Mouse (Mus musculus): Measurements from ENCODE around the gene Atp2b2. TPM values are rescaled to one million over a fixed set of nuclear protein-coding genes. Genes with fewer than 3 reads are reported as not detected.

Atp2b2 gene
- total and polyA plus RNA-seq, 3 experiments, result 0.04 TPM; not detected in 2

DNA sequence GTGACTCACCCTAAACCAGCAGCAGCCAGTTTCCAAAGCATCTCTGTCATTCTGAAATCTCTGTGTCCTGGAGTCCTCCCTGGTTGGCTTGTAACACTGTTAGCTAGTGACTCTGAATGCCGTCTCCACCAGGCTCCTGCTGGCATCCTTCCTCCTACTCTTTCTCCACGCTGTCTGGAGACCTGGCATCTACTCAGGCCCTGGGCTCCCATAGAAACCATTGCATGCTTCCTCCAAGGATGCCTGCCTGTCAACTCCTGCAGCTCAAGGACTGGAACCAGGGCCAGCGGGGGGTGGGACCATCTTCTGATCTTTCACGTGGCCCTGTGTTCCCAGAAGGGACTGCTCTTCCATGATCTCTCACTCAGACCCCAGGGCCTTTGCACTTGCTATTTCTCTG, 231.7 kb downstream of the Atp2b2 start:
- no peaks in the 10 kb centered on the region for H3K4me1 ChIP-seq (ENCODE audit: control insufficient read depth in 1 of 2, insufficient read depth in 2 of 2, low read length in 2 of 2)
- H3K9ac ChIP-seq (ENCODE audit: control insufficient read depth, low read depth, low read length, poor library complexity, severe bottlenecking), result no peak overlapping the region
- H3K36me3 ChIP-seq (ENCODE audit: control insufficient read depth in 1 of 2, insufficient read depth in 2 of 2, low read length in 2 of 2), result no peaks in the 10 kb centered on the region
- H3K79me2 ChIP-seq (ENCODE audit: control insufficient read depth, insufficient read depth, low read length, poor library complexity), result no peaks in the 10 kb centered on the region
- no peaks in the 10 kb centered on the region for H3K27me3 ChIP-seq (ENCODE audit: control insufficient read depth in 1 of 2, insufficient read depth in 2 of 2, low read length in 2 of 2)
- no peak overlapping the region for H3K4me3 ChIP-seq (ENCODE audit: control insufficient read depth in 1 of 2, insufficient read depth in 1 of 2, low read depth in 2 of 2, low read length in 2 of 2)
- no peak overlapping the region for H3K27ac ChIP-seq (ENCODE audit: control insufficient read depth, low read depth, low read length)
- TF ChIP-seq SIN3A (IDR thresholded peaks at IDR 0.05; ENCODE audit: low read length) (no peak), CHD2 (IDR thresholded peaks at IDR 0.05; ENCODE audit: low read length) (no peak), ZMIZ1 (IDR thresholded peaks at IDR 0.05; ENCODE audit: low read depth, low read length) (no peak), RAD21 (IDR thresholded peaks at IDR 0.05; ENCODE audit: low read depth, low read length) (no peak), MXI1 (IDR thresholded peaks at IDR 0.05; ENCODE audit: low read depth, low read length) (no peak), UBTF (IDR thresholded peaks at IDR 0.05; ENCODE audit: borderline replicate concordance, insufficient read depth, low read depth, low read length) (no peak), MYC (IDR thresholded peaks at IDR 0.05; ENCODE audit: low read depth, low read length) (no peak), GABPA (IDR thresholded peaks at IDR 0.05; ENCODE audit: low read depth, low read length) (no peak), MAFK (IDR thresholded peaks at IDR 0.05; ENCODE audit: borderline replicate concordance, low read depth, low read length) (no peak), MAZ (IDR thresholded peaks at IDR 0.05; ENCODE audit: low read depth, low read length) (no peak), POLR2AphosphoS5 (IDR thresholded peaks at IDR 0.05; ENCODE audit: borderline replicate concordance, low read depth, low read length) (no peak), HCFC1 (IDR thresholded peaks at IDR 0.05; ENCODE audit: low read depth, low read length) (no peak), TBP (IDR thresholded peaks at IDR 0.05; ENCODE audit: low read depth, low read length) (no peak), POLR2AphosphoS2 (IDR thresholded peaks at IDR 0.05; ENCODE audit: low read length) (no peak), ZKSCAN1 (IDR thresholded peaks at IDR 0.05; ENCODE audit: low read depth, low read length) (no peak), CTCF (IDR thresholded peaks at IDR 0.05 in 2 of 3, conservative IDR thresholded peaks at IDR 0.05 in 1 of 3; ENCODE audit: control insufficient read depth in 1 of 3, insufficient read depth in 1 of 3, low read depth in 2 of 3, low read length in 3 of 3, poor library complexity in 1 of 3, severe bottlenecking in 1 of 3) (no peak), NRF1 (IDR thresholded peaks at IDR 0.05; ENCODE audit: insufficient read depth, low read depth, low read length, poor library complexity, severe bottlenecking) (no peak)
- no peak for DNase-seq (ENCODE audit: low read depth, low spot score)
- H3K9me3 ChIP-seq (replicated peaks; ENCODE audit: insufficient read depth, low read length), result no peaks in the 10 kb centered on the region

DNA sequence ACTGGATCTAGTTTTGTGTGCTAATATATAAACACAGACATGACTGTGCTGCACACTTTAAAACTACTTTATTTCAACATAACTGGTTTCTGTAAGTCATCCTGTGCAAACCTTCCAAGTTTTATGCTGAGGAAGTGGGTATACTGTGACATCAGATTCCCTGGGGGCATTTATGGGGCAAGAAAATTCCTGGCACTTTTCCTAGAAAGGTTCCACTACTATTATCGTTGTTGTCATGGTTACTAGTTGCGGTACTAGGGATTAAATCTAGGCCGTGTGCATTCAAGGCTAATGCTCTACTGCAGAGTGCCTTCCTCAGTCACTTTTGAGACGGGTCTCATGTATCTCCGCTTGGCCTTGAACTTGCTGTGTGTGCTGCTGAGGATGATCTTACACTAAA, 236.2 kb downstream of the Atp2b2 start:
- no peak overlapping the region for H3K27ac ChIP-seq (ENCODE audit: control insufficient read depth, low read depth, low read length)
- H3K79me2 ChIP-seq (ENCODE audit: control insufficient read depth, insufficient read depth, low read length, poor library complexity), result no peaks in the 10 kb centered on the region
- no peak for DNase-seq (ENCODE audit: low read depth, low spot score)
- TF ChIP-seq USF1 (IDR thresholded peaks at IDR 0.05; ENCODE audit: low read depth, low read length) (no peak), USF2 (IDR thresholded peaks at IDR 0.05; ENCODE audit: borderline replicate concordance in 1 of 2, insufficient read depth in 1 of 2, low read depth in 1 of 2, low read length in 2 of 2) (no peak), ZC3H11A (IDR thresholded peaks at IDR 0.05; ENCODE audit: low read depth, low read length) (no peak), BHLHE40 (IDR thresholded peaks at IDR 0.05; ENCODE audit: borderline replicate concordance, low read depth, low read length) (no peak), ETS1 (IDR thresholded peaks at IDR 0.05; ENCODE audit: low read depth, low read length) (no peak), JUND (IDR thresholded peaks at IDR 0.05; ENCODE audit: low read depth, low read length) (no peak), ZMIZ1 (IDR thresholded peaks at IDR 0.05; ENCODE audit: low read depth, low read length) (no peak), EP300 (IDR thresholded peaks at IDR 0.05; ENCODE audit: low read depth in 1 of 2, low read length in 2 of 2) (no peak), ZKSCAN1 (IDR thresholded peaks at IDR 0.05; ENCODE audit: low read depth, low read length) (no peak), CTCF (IDR thresholded peaks at IDR 0.05 in 2 of 3, conservative IDR thresholded peaks at IDR 0.05 in 1 of 3; ENCODE audit: control insufficient read depth in 1 of 3, insufficient read depth in 1 of 3, low read depth in 2 of 3, low read length in 3 of 3, poor library complexity in 1 of 3, severe bottlenecking in 1 of 3) (no peak), UBTF (IDR thresholded peaks at IDR 0.05; ENCODE audit: borderline replicate concordance, insufficient read depth, low read depth, low read length) (no peak), TBP (IDR thresholded peaks at IDR 0.05; ENCODE audit: low read depth, low read length) (no peak), CHD2 (IDR thresholded peaks at IDR 0.05; ENCODE audit: low read length) (no peak), KAT2A (conservative IDR thresholded peaks at IDR 0.05; ENCODE audit: low read depth, low read length) (no peak), RAD21 (IDR thresholded peaks at IDR 0.05; ENCODE audit: low read depth, low read length) (no peak), NELFE (IDR thresholded peaks at IDR 0.05; ENCODE audit: low read depth, low read length) (no peak), MAX (IDR thresholded peaks at IDR 0.05; ENCODE audit: low read length) (no peak), TCF12 (IDR thresholded peaks at IDR 0.05; ENCODE audit: low read depth, low read length) (no peak)
- no peaks in the 10 kb centered on the region for H3K36me3 ChIP-seq (ENCODE audit: control insufficient read depth in 1 of 2, insufficient read depth in 2 of 2, low read length in 2 of 2)
- no peaks in the 10 kb centered on the region for H3K4me1 ChIP-seq (ENCODE audit: control insufficient read depth in 1 of 2, insufficient read depth in 2 of 2, low read length in 2 of 2)
- no peaks in the 10 kb centered on the region for H3K9me3 ChIP-seq (replicated peaks; ENCODE audit: insufficient read depth, low read length)
- H3K4me3 ChIP-seq (ENCODE audit: control insufficient read depth in 1 of 2, insufficient read depth in 1 of 2, low read depth in 2 of 2, low read length in 2 of 2), result no peak overlapping the region
- H3K27me3 ChIP-seq (ENCODE audit: control insufficient read depth in 1 of 2, insufficient read depth in 2 of 2, low read length in 2 of 2), result no peaks in the 10 kb centered on the region
- H3K9ac ChIP-seq (ENCODE audit: control insufficient read depth, low read depth, low read length, poor library complexity, severe bottlenecking), result no peak overlapping the region

Data from MEL (cell line).